Mouse (Mus musculus): ENCODE measurements around the gene Brsk2. TPM values are rescaled to one million over a fixed set of nuclear protein-coding genes. Genes with fewer than 3 reads are reported as not detected.

The Brsk2 gene
- total RNA-seq, 2 experiments from 2014 or later: 0.35 to 0.58 TPM

GRCm38 (mm10) chr7:141952920-141953319 is 3.4 kb downstream of the Brsk2 start:
- DNase-seq: no peak
- intact Hi-C loops (cut with DNase I; ENCODE audit: low total_unique reads): no loop called here

GRCm38 (mm10) chr7:141953616-141954015 is 4.1 kb downstream of the Brsk2 start:
- no peak for DNase-seq
- intact Hi-C loops (cut with DNase I; ENCODE audit: low total_unique reads): no loop called here

GRCm38 (mm10) chr7:141955565-141956173 is 6.1 kb downstream of the Brsk2 start:
- intact Hi-C loops (cut with DNase I; ENCODE audit: low total_unique reads): no loop called here
- DNase-seq: no peak

- DNase-seq: no peak
- intact Hi-C loops (cut with DNase I; ENCODE audit: low total_unique reads): no loop called here
Measured at GRCm38 (mm10) chr7:141956174-141956566, 6.6 kb downstream of the Brsk2 start.

GRCm38 (mm10) chr7:141957524-141958051 is 8.0 kb downstream of the Brsk2 start:
- intact Hi-C loops (cut with DNase I; ENCODE audit: low total_unique reads): no loop called here
- DNase-seq: no peak

- intact Hi-C loops (cut with DNase I; ENCODE audit: low total_unique reads): no loop called here
- no peak for DNase-seq
Measured at GRCm38 (mm10) chr7:141958211-141958610, 8.7 kb downstream of the Brsk2 start.

- no peak for DNase-seq
- intact Hi-C loops (cut with DNase I; ENCODE audit: low total_unique reads): no loop called here
Measured at GRCm38 (mm10) chr7:141959133-141959532, 9.6 kb downstream of the Brsk2 start.

GRCm38 (mm10) chr7:141960926-141961325 is 11.4 kb downstream of the Brsk2 start:
- intact Hi-C loops (cut with DNase I; ENCODE audit: low total_unique reads): no loop called here
- DNase-seq: no peak

GRCm38 (mm10) chr7:141961491-141961890 is 11.9 kb downstream of the Brsk2 start:
- DNase-seq: no peak
- intact Hi-C loops (cut with DNase I; ENCODE audit: low total_unique reads): no loop called here

- no peak for DNase-seq
- intact Hi-C loops (cut with DNase I; ENCODE audit: low total_unique reads): no loop called here
Measured at GRCm38 (mm10) chr7:141962521-141962920, 13.0 kb downstream of the Brsk2 start.

- intact Hi-C loops (cut with DNase I; ENCODE audit: low total_unique reads): no loop called here
- DNase-seq: no peak
Measured at GRCm38 (mm10) chr7:141966281-141966680, 16.7 kb downstream of the Brsk2 start.

- intact Hi-C loops (cut with DNase I; ENCODE audit: low total_unique reads): no loop called here
- DNase-seq: no peak
Measured at GRCm38 (mm10) chr7:141972831-141973619, 23.5 kb downstream of the Brsk2 start.

- no peak for DNase-seq
- intact Hi-C loops (cut with DNase I; ENCODE audit: low total_unique reads): no loop called here
Measured at GRCm38 (mm10) chr7:141978003-141978402, 28.5 kb downstream of the Brsk2 start.

GRCm38 (mm10) chr7:141979247-141979646 is 29.7 kb downstream of the Brsk2 start:
- intact Hi-C loops (cut with DNase I; ENCODE audit: low total_unique reads): no loop called here
- DNase-seq: no peak

GRCm38 (mm10) chr7:141981237-141981636 is 31.7 kb downstream of the Brsk2 start:
- no peak for DNase-seq
- intact Hi-C loops (cut with DNase I; ENCODE audit: low total_unique reads): no loop called here

- no peak for DNase-seq
- intact Hi-C loops (cut with DNase I; ENCODE audit: low total_unique reads): no loop called here
Measured at GRCm38 (mm10) chr7:141988314-141988806, 38.8 kb downstream of the Brsk2 start.

GRCm38 (mm10) chr7:141991183-141991582 is 41.6 kb downstream of the Brsk2 start:
- intact Hi-C loops (cut with DNase I; ENCODE audit: low total_unique reads): no loop called here

GRCm38 (mm10) chr7:141994121-141994520 is 44.6 kb downstream of the Brsk2 start:
- no peak for DNase-seq
- intact Hi-C loops (cut with DNase I; ENCODE audit: low total_unique reads): no loop called here

More at GRCm38 (mm10) chr7:141991183-141991582, 41.6 kb downstream of the Brsk2 start:
- DNase-seq: no peak

- DNase-seq: no peak
- intact Hi-C loops (cut with DNase I; ENCODE audit: low total_unique reads): no loop called here
Measured at GRCm38 (mm10) chr7:142000661-142001060, 51.1 kb downstream of the Brsk2 start.

- DNase-seq: no peak
- intact Hi-C loops (cut with DNase I; ENCODE audit: low total_unique reads): no loop called here
Measured at GRCm38 (mm10) chr7:142001597-142002340, 52.2 kb downstream of the Brsk2 start.
